Mouse (Mus musculus) right cerebral cortex, postnatal 25 days (tissue): Measurements from ENCODE around the gene Psme2b.
"Not testable (repeated sequence)": the region's sequence is repeated elsewhere in the genome, so short reads cannot be mapped to it uniquely, and the experiment has no call there.

Experiments used
- DNase-seq: peaks from one replicate; pipeline ENCODE4 v3.0.0; 2022

The Psme2b gene

DNA sequence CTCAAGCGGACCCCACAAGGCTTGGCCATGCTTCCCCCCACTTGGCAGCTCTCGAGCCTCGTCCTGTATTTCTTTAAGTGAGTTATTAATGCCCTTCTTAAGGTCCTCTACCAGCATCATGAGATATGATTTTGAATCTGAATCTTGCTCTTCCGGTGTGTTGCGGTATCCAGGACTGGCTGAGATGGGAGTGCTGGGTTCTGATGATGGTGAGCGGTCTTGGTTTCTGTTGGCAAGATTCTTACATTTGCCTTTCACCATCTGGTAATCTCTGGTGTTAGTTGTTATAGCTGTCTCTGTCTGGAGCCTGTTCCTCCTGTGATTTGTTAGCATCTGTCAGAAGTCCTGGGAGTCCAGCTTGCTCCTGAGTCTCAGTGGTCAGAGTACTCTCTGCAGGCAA is at the start of gene Psme2b:
TSS of gene Psme2b (minus strand) at position 101 of the 400 bp plus-strand sequence.
- DNase-seq: not testable (repeated sequence)

DNA sequence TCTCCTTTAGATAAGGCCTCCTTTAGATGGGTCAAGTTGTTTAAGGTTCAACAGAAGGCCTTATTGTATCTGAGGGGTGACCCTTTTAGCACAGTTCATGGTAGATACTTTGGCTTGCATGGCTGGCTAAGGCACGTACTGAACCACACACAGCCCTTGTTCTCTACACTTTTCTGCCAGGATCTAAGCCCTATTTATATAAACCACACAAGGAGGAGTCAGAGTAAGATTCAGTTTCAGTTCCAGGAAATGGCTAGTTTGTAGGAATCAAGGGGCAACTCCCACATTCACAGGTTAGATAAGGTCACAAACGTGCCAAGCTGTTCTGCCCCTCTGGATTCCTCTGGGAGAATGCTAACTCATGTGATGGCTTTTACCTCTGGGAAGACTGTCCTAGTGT is 48.0 kb upstream of the Psme2b start, which contains the start of gene Tgtp1:
TSS of gene Tgtp1 (minus strand) at position 155 of the 400 bp plus-strand sequence.
- not testable (repeated sequence) for DNase-seq

GRCm38 (mm10) chr11:48993296-48993695 is 47.3 kb upstream of the Psme2b start:
- DNase-seq: not testable (repeated sequence)

DNA sequence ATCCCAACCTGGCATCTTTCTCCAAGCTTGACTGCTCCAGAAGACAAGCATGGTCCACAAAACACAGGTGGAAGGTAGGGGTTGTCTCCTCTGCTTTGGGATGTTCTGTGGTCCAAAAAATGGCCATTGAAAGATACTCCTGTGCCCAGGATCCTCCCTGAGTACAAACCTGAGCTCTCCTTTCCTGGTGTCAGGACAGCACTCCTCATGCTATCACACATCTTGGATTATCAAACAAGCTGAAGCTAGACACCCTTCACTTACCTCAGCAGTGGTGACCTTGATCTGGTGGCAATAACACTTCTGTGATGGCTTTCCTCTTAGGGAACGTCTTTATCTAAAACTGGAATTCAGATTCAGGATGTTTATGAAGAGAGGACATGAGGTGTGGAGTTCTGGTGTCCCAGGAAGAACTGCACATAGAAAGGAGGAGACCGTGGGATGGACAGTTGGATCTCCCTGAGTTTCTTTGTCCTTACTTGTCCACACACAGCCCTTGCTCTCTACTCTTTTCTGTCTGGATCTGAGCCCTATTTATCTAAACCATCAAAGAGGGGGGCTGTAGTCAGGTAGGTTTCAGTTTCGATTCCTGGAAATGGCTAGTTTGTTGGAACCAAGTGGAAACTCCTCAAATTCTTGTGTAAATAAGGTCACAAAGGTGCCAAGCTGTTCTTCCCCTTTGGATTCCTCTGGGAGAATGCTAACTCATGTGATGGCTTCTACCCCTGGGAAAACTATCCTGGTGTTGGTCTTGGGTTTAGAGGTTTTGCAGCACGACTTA is 45.9 kb upstream of the Psme2b start, which contains the start of gene Gm12185:
TSS of gene Gm12185 (minus strand) at position 487 of the 781 bp plus-strand sequence.
- not testable (repeated sequence) for DNase-seq

- not testable (repeated sequence) for DNase-seq
Observed at GRCm38 (mm10) chr11:48989981-48990380, 44.0 kb upstream of the Psme2b start.

DNA sequence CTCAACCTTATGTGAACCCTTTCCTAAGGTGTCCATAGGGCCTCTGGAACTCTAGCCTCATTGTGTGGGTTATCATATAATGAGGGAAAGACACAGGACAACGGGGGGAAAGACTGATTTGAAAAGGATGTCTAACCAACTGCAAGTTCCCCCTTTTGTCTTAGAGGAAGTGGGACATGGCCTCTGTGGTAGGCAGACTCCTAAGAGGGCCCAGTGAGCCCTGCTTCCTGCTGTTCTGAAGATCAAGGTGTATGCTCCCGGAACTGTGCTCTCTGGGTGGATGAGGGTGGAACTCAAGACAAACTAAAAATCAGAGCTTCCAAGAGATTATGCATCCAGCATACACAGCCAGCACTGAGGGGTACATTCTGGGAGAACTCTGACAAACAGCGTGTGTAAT is 42.2 kb upstream of the Psme2b start:
- not testable (repeated sequence) for DNase-seq

- not testable (repeated sequence) for DNase-seq
Observed at GRCm38 (mm10) chr11:48982848-48983247, 36.9 kb upstream of the Psme2b start.

- DNase-seq: not testable (repeated sequence)
Observed at GRCm38 (mm10) chr11:48980052-48980451, 34.1 kb upstream of the Psme2b start.

DNA sequence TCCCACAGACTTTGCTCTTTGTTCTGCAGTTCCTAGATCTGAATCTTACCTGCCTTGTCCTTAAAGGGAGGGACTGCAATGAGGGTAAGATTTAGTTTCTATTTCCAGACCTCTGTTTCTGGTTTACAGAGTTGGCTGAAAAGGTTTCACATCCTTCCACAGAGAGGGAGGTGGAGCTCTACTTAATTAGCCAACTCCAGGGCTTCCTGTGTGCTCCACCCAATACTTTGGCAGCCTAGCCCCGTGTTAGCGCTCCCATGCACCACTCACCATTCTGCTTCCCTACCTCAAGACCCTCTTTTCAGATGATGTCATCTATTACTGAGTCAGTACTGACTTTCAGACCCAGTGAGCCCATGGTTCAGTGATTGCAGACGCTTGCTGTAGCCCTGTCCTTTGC is 33.3 kb upstream of the Psme2b start, which contains the start of gene 9930111J21Rik1:
TSS of gene 9930111J21Rik1 (minus strand) at position 148 of the 400 bp plus-strand sequence.
- not testable (repeated sequence) for DNase-seq

DNA sequence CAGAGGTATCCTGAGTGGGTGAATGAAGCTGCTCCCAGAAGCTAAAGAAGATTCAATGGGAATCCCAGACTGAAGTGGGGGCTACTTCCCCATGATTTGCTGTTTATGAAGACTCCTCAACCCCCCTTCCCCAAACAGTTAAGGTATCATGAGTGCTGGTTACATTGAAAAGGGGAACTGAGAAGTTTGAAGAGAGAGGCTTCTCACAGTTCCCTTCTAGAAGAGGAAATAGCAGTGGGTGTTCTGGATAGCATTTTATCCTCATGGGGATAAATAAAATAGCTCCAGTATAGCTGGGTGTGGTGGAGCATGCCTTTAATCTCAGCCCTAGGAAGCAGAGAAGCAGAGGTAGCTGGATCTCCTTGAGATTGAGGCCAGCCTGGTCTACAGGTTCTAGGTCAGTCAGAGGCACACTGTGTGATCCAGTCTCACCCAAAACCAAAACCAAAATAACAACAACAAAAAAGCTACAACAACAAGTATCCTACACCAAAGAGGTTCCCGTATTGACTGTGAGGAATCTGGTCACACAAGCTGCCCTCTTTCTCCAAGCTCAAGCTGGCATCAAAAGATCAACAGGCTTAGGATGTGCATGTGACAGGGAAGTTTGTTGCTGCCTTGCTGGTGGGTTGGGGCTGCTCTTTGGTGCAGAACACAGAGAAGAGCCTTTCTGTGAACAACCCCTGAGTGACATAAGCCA is 32.4 kb upstream of the Psme2b start, which contains the start of gene Olfr56:
TSS of gene Olfr56 (plus strand) at position 650 of the 700 bp plus-strand sequence.
- not testable (repeated sequence) for DNase-seq

DNA sequence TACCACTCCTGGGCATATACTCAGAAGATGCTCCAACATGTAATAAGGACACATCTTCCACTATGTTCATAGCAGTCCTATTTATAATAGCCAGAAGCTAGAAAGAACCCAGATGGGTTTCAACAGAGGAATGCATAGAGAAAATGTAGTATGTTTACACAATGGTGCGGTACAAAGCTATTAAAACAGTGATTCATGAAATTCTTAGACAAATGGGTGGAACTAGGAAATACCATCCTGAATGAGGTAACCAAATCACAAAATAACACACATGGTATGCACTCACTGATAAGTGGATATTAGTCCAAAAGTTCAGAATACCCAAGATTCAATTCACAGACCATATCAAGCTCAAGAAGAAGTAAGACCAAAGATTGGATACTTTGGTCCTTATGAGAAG is 28.7 kb upstream of the Psme2b start:
- DNase-seq: not testable (repeated sequence)

DNA sequence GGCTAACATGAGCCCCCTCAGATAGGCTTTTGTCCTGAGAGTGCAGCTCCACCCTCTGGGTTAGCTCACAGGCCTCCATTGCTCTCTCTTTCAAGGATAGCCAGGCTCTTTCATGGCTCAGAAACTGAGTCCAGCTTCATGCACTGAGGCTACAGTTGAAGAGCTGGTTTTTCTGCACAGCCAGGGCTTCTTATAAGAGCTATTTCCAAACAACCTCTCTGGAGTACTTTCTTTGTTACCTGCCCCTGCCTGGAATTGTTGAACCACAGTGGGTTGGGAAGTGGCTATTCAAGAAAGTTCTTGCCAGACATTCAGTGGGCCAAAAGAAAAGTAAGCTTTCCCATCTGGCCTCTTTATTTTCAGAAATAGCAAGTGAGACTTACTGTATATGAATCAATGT is 6.7 kb downstream of the Psme2b start:
- not testable (repeated sequence) for DNase-seq

DNA sequence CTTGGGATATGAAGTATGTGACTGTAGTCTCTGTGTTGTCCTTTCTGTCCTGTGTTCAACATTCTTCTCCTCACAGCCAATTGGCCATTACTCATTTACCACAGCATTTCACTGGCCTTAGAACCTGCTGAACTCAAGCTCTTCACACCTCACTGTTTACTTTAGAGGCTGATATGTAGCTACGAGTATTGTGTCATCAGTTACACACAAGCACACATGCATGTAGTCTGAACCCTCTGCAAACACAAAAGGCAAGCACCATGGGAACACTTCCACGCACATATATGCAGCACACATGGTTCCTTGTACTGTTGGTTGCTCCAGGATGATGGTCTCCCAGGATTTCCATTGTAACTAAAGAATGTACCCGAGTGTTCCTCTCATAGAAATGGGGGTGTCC is 10.7 kb downstream of the Psme2b start:
- DNase-seq: not testable (repeated sequence)

- not testable (repeated sequence) for DNase-seq
Observed at GRCm38 (mm10) chr11:48933923-48934322, 12.1 kb downstream of the Psme2b start.

GRCm38 (mm10) chr11:48933422-48933821 is 12.6 kb downstream of the Psme2b start:
- DNase-seq: not testable (repeated sequence)

DNA sequence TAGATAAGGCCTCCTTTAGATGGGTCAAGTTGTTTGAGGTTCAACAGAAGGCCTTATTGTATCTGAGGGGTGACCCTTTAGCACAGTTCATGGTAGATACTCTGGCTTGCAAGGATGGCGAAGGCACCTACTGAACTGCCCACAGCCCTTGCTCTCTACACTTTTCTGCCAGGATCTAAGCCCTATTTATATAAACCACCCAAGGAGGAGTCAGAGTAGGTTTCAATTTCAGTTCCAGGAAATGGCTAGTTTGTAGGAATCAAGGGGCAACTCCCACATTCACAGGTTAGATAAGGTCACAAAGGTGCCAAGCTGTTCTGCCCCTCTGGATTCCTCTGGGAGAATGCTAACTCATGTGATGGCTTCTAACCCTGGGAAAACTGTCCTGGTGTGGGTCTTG is 17.9 kb downstream of the Psme2b start:
- DNase-seq: not testable (repeated sequence)

DNA sequence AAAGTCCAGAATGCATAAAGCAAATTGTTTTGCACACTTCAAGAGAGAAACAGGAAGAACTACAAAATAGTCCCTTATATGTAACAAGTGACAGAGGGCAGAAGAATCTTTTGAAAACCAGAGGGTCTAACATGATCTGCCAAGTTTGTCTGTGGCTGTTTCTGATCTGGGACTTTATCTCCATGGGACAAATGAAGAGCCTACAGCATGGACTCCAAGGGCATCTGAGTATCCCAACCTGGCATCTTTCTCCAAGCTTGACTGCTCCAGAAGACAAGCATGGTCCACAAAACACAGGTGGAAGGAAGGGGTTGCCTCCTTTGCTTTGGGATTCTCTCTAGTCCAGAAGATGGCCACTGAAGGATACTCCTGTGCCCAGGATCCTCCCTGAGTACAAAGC is 19.6 kb downstream of the Psme2b start:
- not testable (repeated sequence) for DNase-seq

- not testable (repeated sequence) for DNase-seq
Observed at GRCm38 (mm10) chr11:48923818-48924217, 22.2 kb downstream of the Psme2b start.

DNA sequence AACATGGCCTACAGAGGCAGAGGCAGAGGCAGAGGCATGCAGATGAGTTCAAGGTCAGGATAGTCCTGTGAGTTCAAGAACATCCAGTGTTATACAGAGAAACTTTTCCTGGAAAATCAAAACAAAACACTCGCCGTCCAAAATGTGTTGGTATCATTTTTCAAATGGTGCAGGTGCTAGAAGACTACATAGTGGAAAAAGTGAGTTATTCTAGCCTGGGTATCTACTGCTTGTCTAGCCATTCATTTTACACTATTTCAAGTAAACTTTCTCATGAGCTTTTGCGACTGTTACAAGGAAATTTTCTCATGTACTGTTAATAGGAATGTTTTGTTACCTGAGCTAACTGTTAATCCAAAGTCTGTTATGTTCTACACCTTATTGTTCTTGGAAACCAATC is 27.6 kb downstream of the Psme2b start:
- no peak for DNase-seq

GRCm38 (mm10) chr11:48913611-48914010 is 32.4 kb downstream of the Psme2b start:
- DNase-seq: no peak

- no peak for DNase-seq
Observed at GRCm38 (mm10) chr11:48908459-48908858, 37.5 kb downstream of the Psme2b start.

DNA sequence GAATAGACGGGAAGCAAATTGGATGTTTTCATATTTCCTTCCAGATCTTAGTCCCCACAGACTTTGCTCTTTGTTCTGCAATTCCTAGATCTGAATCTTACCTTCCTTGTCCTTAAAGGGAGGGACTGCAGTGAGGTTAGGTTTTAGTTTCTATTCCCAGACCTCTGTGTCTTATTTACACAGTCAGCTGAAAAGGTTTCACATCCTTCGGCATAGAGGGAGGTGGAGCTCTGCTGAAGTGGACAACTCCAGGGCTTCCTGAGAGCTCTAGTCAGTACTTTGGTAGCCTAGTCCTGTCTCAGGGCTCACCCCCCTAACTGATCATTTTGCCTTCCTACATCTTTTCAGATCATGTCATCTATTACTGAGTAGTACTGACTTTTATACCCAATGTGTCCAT is 44.0 kb downstream of the Psme2b start, which contains the start of gene Gm5431:
TSS of gene Gm5431 (minus strand) at position 194 of the 400 bp plus-strand sequence.
- no peak for DNase-seq

DNA sequence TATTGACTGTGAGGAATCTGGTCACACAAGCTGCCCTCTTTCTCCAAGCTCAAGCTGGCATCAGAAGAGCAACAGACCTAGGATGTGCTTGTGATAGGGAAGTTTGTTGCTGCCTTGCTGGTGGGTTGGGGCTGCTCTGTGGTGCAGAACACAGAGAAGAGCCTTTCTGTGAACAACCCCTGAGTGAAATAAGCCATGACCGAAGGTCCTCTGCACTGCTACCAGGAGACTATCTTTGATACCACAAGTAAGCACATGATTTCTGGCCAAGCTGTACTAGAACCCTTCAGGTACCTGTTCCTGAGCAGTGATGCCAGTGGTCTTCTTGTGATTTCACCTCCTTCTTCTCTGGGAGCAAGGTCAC is 44.4 kb downstream of the Psme2b start:
- DNase-seq: not testable (repeated sequence)
